In the genomic region with DNA sequence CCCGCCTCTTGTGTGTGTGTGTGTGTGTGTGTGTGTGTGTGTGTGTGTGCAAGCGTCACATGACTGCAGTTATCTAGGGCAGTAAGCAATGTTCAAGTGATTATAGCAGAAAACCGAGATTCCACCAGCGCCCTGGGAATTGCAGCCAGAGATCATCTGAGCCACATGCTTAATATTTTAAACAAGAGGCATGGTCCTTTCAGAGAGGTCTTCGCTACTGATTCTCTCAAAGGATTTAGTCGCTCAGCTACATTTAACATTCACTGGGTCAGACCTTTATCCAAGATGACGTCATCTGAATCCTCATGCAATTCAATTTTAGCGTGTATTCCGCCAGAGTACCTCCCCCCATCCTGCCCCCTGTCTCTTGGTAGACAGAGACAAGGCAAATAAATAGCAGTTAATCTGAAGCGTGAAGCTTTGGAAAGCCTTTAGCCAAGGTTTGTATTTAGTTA, we compare ENCODE assay signal across 7 mouse cellular contexts.
DNase-seq lines count a peak whose midpoint lies in the region; ATAC-seq and TF ChIP-seq lines count a peak whose summit lies in the region.

No protein-coding gene starts in this region.

- peak overlapping the region; percentile 53; the same call in 1 of the 2 replicates for H3K4me3 ChIP-seq in testis, adult 2 months (ENCODE audit: control insufficient read depth, low read depth, low read length)
- peak overlapping the region; percentile 19 for H3K4me3 ChIP-seq in forebrain, embryonic 14.5 days (ENCODE audit: low read depth, low read length)
- peak overlapping the region; percentile 25 for H3K4me3 ChIP-seq in hindbrain, postnatal 0 days (ENCODE audit: low read length)
- H3K4me3 ChIP-seq in neural tube, embryonic 11.5 days (ENCODE audit: low read depth, low read length): no peak overlapping the region

- H3K4me1 ChIP-seq in testis, adult 2 months (ENCODE audit: control insufficient read depth, insufficient read depth, low read length): peaks cover 9% of the 10 kb centered on the region
- peaks cover 16% of the 10 kb centered on the region; the same call in 1 of the 2 replicates for H3K4me1 ChIP-seq in forebrain, embryonic 14.5 days (ENCODE audit: control insufficient read depth, insufficient read depth, low read length)
- no peaks in the 10 kb centered on the region for H3K4me1 ChIP-seq in hindbrain, postnatal 0 days (ENCODE audit: insufficient read depth, low read length)
- peaks cover 6% of the 10 kb centered on the region for H3K4me1 ChIP-seq in neural tube, embryonic 11.5 days (ENCODE audit: control insufficient read depth, insufficient read depth, low read length)

- H3K27me3 ChIP-seq in testis, adult 2 months (ENCODE audit: control insufficient read depth, insufficient read depth, low read length): no peaks in the 10 kb centered on the region
- no peaks in the 10 kb centered on the region for H3K27me3 ChIP-seq in forebrain, embryonic 14.5 days (replicated peaks; ENCODE audit: control insufficient read depth, insufficient read depth, low read length)
- no peaks in the 10 kb centered on the region for H3K27me3 ChIP-seq in hindbrain, postnatal 0 days (ENCODE audit: insufficient read depth, low read length)
- no peaks in the 10 kb centered on the region for H3K27me3 ChIP-seq in neural tube, embryonic 11.5 days (ENCODE audit: control insufficient read depth, insufficient read depth, low read length)

- no peak for TF ChIP-seq POLR2A in testis, adult 2 months (IDR thresholded peaks at IDR 0.05; ENCODE audit: control insufficient read depth, low read depth, low read length)

- TF ChIP-seq CTCF in testis, adult 2 months (IDR thresholded peaks at IDR 0.05; ENCODE audit: control insufficient read depth, insufficient read depth, insufficient replicate concordance, low read depth, low read length): no peak
- no peak for TF ChIP-seq CTCF in hindbrain, postnatal 0 days (IDR thresholded peaks at IDR 0.05; ENCODE audit: low read depth)

- H3K9me3 ChIP-seq in forebrain, embryonic 14.5 days (replicated peaks; ENCODE audit: control insufficient read depth, low read length): no peaks in the 10 kb centered on the region
- H3K9me3 ChIP-seq in hindbrain, postnatal 0 days (ENCODE audit: low read length): no peaks in the 10 kb centered on the region
- H3K9me3 ChIP-seq in neural tube, embryonic 11.5 days (ENCODE audit: control insufficient read depth, low read length): no peaks in the 10 kb centered on the region

- peak; percentile 83 for ATAC-seq in forebrain, embryonic 14.5 days
- ATAC-seq in hindbrain, postnatal 0 days: peak; percentile 87
- ATAC-seq in neural tube, embryonic 11.5 days (ENCODE audit: insufficient read depth, low FRiP score, low TSS enrichment): peak; percentile 82

- no peak overlapping the region; the same call in 1 of the 2 replicates for H3K27ac ChIP-seq in testis, adult 2 months (ENCODE audit: control insufficient read depth, insufficient read depth, low read depth, low read length)
- peak overlapping the region; percentile 82 for H3K27ac ChIP-seq in forebrain, embryonic 14.5 days (ENCODE audit: low read depth, low read length)
- H3K27ac ChIP-seq in hindbrain, postnatal 0 days: peak overlapping the region; percentile 90
- H3K27ac ChIP-seq in neural tube, embryonic 11.5 days (ENCODE audit: low read depth, low read length): peak overlapping the region; percentile 54; the same call in 1 of the 2 replicates

- 27% methylated on average over 10 of the region's 10 CpGs for WGBS in forebrain, embryonic 14.5 days
- WGBS in hindbrain, postnatal 0 days: 23% methylated on average over 10 of the region's 10 CpGs
- WGBS in neural tube, embryonic 11.5 days: 42% methylated on average over 10 of the region's 10 CpGs

- peak overlapping the region; percentile 45 for H3K4me2 ChIP-seq in forebrain, embryonic 14.5 days (ENCODE audit: low read length)
- peak overlapping the region; percentile 60 for H3K4me2 ChIP-seq in hindbrain, postnatal 0 days (ENCODE audit: low read depth, low read length)
- peak overlapping the region; percentile 33 for H3K4me2 ChIP-seq in neural tube, embryonic 11.5 days (ENCODE audit: low read depth)

- peak overlapping the region; percentile 50; the same call in 1 of the 2 replicates for H3K9ac ChIP-seq in forebrain, embryonic 14.5 days (ENCODE audit: low read length)
- peak overlapping the region; percentile 45 for H3K9ac ChIP-seq in hindbrain, postnatal 0 days (replicated peaks; ENCODE audit: low read length)
- no peak overlapping the region for H3K9ac ChIP-seq in neural tube, embryonic 11.5 days (ENCODE audit: low read length)

- no peaks in the 10 kb centered on the region for H3K36me3 ChIP-seq in testis, adult 2 months (ENCODE audit: control insufficient read depth, insufficient read depth, low read length)
- H3K36me3 ChIP-seq in forebrain, embryonic 14.5 days (ENCODE audit: control insufficient read depth, insufficient read depth, low read length): no peaks in the 10 kb centered on the region
- no peaks in the 10 kb centered on the region for H3K36me3 ChIP-seq in hindbrain, postnatal 0 days (ENCODE audit: insufficient read depth, low read length)
- H3K36me3 ChIP-seq in neural tube, embryonic 11.5 days (ENCODE audit: control insufficient read depth, insufficient read depth, low read length): no peaks in the 10 kb centered on the region

- DNase-seq in testis, postnatal 10 days (ENCODE audit: low spot score): no peak
- DNase-seq in forebrain, embryonic 14.5 days (ENCODE audit: low spot score): peak; percentile 81
- peak; percentile 67 for DNase-seq in hindbrain, postnatal 0 days (ENCODE audit: low spot score)
- peak; percentile 20 for DNase-seq in neural tube, embryonic 11.5 days (ENCODE audit: low spot score)
- DNase-seq in adrenal gland, postnatal 25 days: no peak
- no peak for DNase-seq in c-Kit-positive CD71-positive TER-119-positive erythroid progenitor cells, embryonic 14.5 days (ENCODE audit: low spot score)

Comparison
In these comparisons a context has a peak if more than half of its experiments do, and no peak if none do; other contexts are left out.
1. DNase-seq: peak in forebrain, embryonic 14.5 days (single experiment), hindbrain, postnatal 0 days (single experiment) and neural tube, embryonic 11.5 days (single experiment); none in testis, postnatal 10 days (single experiment), adrenal gland, postnatal 25 days (single experiment) and c-Kit-positive CD71-positive TER-119-positive erythroid progenitor cells, embryonic 14.5 days (single experiment).
2. Peak in every context shown above with its lines, with median percentiles within 50 percentile points of each other: ATAC-seq and H3K4me2 ChIP-seq.